Mouse (Mus musculus) liver, embryonic 14.5 days (tissue): ENCODE measurements around the gene Hnrnpf. TPM values are rescaled to one million over a fixed set of nuclear protein-coding genes. Genes with fewer than 3 reads are reported as not detected.

ENCODE experiments used
- ATAC-seq: fragments of 200-750 bp; cut with Nextera tagmentation; 2 replicates; pipeline ENCODE4 v1.8.0; 2017; ENCODE audit warnings: moderate number of reproducible peaks, mild to moderate bottlenecking, moderate library complexity; ENCODE audit not compliant: insufficient read depth
- DNase-seq, 3 experiments: peaks; one replicate each; pipeline ENCODE4 v3.0.0-alpha.2; 2012 to 2013; ENCODE audit warnings: low read depth in 3 of 3, low spot score in 3 of 3
- H3K27ac ChIP-seq: fragments of 300-500 bp; sonication (generic); 2 replicates; pipeline ENCODE4 v1.5.1; 2014; ENCODE audit warnings: moderate library complexity, mild to moderate bottlenecking, control low read depth, inconsistent platforms
- H3K27me3 ChIP-seq: fragments of 300-500 bp; sonication (generic); 2 replicates; pipeline ENCODE4 v1.6.1; 2014; ENCODE audit warnings: mild to moderate bottlenecking, low read length, moderate library complexity; ENCODE audit not compliant: control insufficient read depth, insufficient read depth
- H3K36me3 ChIP-seq: fragments of 300-500 bp; sonication (generic); replicated peaks from 2 replicates; pipeline ENCODE4 v1.6.1; 2014; ENCODE audit warnings: low read depth; ENCODE audit not compliant: control insufficient read depth, insufficient read depth
- H3K4me1 ChIP-seq, 2 experiments: fragments of 200-500 bp in 1 of 2; fragments of 300-500 bp in 1 of 2; sonication (generic) in 1 of 2; replicated peaks; 2 replicates each; pipeline ENCODE4 v1.6.1; 2012 to 2014; ENCODE audit warnings: antibody characterized with exemption in 1 of 2, inconsistent platforms in 1 of 2, low read length in 1 of 2; ENCODE audit not compliant: control insufficient read depth in 2 of 2, insufficient read depth in 2 of 2
- H3K4me2 ChIP-seq: fragments of 300-500 bp; sonication (generic); 2 replicates; pipeline ENCODE4 v1.6.1; 2014; ENCODE audit warnings: low read depth, mild to moderate bottlenecking, control low read depth, moderate library complexity
- H3K4me3 ChIP-seq, 2 experiments: fragments of 200-500 bp in 1 of 2; fragments of 300-500 bp in 1 of 2; sonication (generic) in 1 of 2; 2 replicates each; pipeline ENCODE4 v1.5.1; 2012 to 2014; ENCODE audit warnings: low read depth in 2 of 2, low read length in 2 of 2, mild to moderate bottlenecking in 2 of 2, control low read depth in 1 of 2, inconsistent platforms in 1 of 2, moderate library complexity in 1 of 2; ENCODE audit not compliant: insufficient read depth in 1 of 2
- H3K9ac ChIP-seq: fragments of 300-500 bp; sonication (generic); replicated peaks from 2 replicates; pipeline ENCODE4 v1.6.1; 2014; ENCODE audit warnings: mild to moderate bottlenecking, control low read depth, moderate library complexity
- H3K9me3 ChIP-seq: fragments of 300-500 bp; sonication (generic); 2 replicates; pipeline ENCODE4 v1.6.1; 2016; ENCODE audit warnings: low read length, mixed read lengths; ENCODE audit not compliant: control insufficient read depth
- CTCF ChIP-seq: IDR thresholded peaks from 2 replicates; pipeline ENCODE4 v1.5.1; 2016; ENCODE audit warnings: antibody characterized with exemption, low read depth, control low read depth
- EP300 ChIP-seq: IDR thresholded peaks from 2 replicates; pipeline ENCODE4 v1.6.1; 2016; ENCODE audit warnings: antibody characterized with exemption, low read depth
- WGBS: fragments of 180-500 bp; shearing (Covaris S2); extraction: QIAGEN DNeasy Blood & Tissue Kit; methylation state at CpG from one replicate; pipeline ENCODE4 v1.1.7; 2014; ENCODE audit not compliant: insufficient replicate concordance; 5-methylcytosine and 5-hydroxymethylcytosine counted together
- polyA plus RNA-seq, 2 experiments: library from polyadenylated mRNA; depleted of rRNA in 1 of 2; stranded (reverse) in 1 of 2; unstranded in 1 of 2; fragments of >200 nt; fragmentation: Nextera tagmentation in 1 of 2; extraction: Ambion mirVana in 1 of 2; gene quantifications; 2 replicates each; pipeline versions ENCODE4 v1.2.1 to v1.2.3; 2012 to 2014

The Hnrnpf gene
- polyA plus RNA-seq, 2 experiments = 368 to 457 TPM

GRCm38 (mm10) chr6:117906015-117906531, 5.9 kb downstream of the Hnrnpf start:
- ATAC-seq (peak; percentile 18), DNase-seq (no peak)
- under 1% methylated on average over 25 of the region's 25 CpGs for WGBS
- Histone ChIP-seq H3K36me3 (no peaks in the 10 kb centered on the region), H3K9ac (peak overlapping the region; percentile 79), H3K4me2 (peak overlapping the region; percentile 87), H3K9me3 (no peaks in the 10 kb centered on the region), H3K4me1 (peaks cover 34 to 35% of the 10 kb centered on the region in 2 experiments), H3K4me3 (peak overlapping the region; percentile 73 to 95), H3K27me3 (no peaks in the 10 kb centered on the region), H3K27ac (peak overlapping the region; percentile 84)
- no peak for TF ChIP-seq EP300
- no peak for TF ChIP-seq CTCF

DNA sequence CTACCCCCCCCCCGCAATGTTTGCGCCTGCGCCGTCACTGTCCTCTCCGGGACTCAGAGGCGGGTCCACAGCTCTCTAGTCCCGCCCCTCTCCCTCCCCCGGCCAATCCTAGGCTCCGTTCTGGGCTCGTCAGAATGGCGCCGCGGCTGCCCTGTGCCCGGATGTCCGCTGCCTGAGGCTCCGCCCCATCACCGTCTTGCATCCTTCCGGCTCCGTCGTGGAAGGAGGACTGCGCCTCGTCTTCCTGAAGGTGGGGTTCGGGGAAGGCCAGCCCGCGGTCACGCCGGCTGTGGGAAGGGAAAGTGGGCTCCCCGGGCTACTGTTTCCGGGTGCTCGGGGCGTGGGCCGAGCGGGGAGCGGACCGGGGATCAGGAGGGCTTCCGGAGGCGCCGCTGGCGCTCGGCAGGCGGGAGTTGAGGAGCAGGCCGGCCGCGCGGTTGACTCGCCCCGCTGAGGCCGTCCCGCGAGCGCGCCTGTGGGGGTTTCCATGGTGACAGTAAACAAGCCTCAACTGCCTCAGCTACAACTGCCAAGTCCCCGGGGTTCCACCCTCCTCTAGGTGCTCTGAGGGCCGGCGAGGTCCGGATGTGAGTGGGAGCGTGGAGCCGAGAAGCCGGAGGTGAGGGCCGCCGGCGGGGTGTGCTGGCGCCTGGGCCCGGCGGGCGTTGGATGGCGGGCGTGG, 6.6 kb downstream of the Hnrnpf start:
- WGBS = under 1% methylated on average over 67 of the region's 68 CpGs
- Histone ChIP-seq H3K9me3 (no peaks in the 10 kb centered on the region), H3K4me1 (peaks cover 32% of the 10 kb centered on the region in 2 experiments), H3K27me3 (no peaks in the 10 kb centered on the region), H3K27ac (peak overlapping the region; percentile 91), H3K4me2 (peak overlapping the region; percentile 88), H3K4me3 (peak overlapping the region; percentile 73 to 95), H3K9ac (peak overlapping the region; percentile 98), H3K36me3 (no peaks in the 10 kb centered on the region)
- DNase-seq (peak; percentile 95 to 96 (median 95)), ATAC-seq (peak; percentile 89)
- TF ChIP-seq EP300 (no peak), CTCF (peak; percentile 10; the same call in 1 of the 2 replicates)

- Histone ChIP-seq H3K27ac (peak overlapping the region; percentile 91), H3K4me2 (peak overlapping the region; percentile 88), H3K36me3 (no peaks in the 10 kb centered on the region), H3K4me3 (peak overlapping the region; percentile 73 to 94), H3K4me1 (peaks cover 31 to 32% of the 10 kb centered on the region in 2 experiments), H3K9me3 (no peaks in the 10 kb centered on the region), H3K27me3 (no peaks in the 10 kb centered on the region), H3K9ac (peak overlapping the region; percentile 98)
- WGBS = under 1% methylated on average over 61 of the region's 77 CpGs
- TF ChIP-seq EP300 = no peak; the same call in 1 of the 2 replicates
- TF ChIP-seq CTCF = peak; percentile 1; the same call in 1 of the 2 replicates
- DNase-seq (peak; percentile 78 to 86 (median 78)), ATAC-seq (peak; percentile 64)
Observed at GRCm38 (mm10) chr6:117907301-117907978, 7.3 kb downstream of the Hnrnpf start.

DNA sequence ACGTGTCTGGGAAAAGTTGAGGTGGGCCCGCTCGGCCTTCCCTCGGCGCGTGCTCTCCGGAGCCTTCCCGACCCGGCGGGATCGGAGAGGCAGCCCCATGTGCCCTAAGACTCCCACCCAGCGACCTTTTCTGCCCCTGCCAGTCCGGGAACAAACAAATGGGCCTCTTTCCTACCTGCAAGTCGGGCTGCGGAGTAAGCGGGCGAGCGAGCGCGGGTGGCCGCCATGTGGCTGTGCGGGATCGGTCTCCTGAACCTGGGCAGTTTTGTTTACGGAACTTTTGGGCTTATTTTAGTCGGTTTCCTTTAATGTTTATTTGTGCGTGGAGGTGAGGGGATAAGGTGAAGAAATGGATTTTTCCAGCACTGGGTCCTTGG, 7.8 kb downstream of the Hnrnpf start:
- Histone ChIP-seq H3K9ac (peak overlapping the region; percentile 98), H3K27me3 (no peaks in the 10 kb centered on the region), H3K4me1 (peaks cover 26% of the 10 kb centered on the region in 2 experiments), H3K4me3 (peak overlapping the region; percentile 73 to 94), H3K27ac (peak overlapping the region; percentile 91), H3K9me3 (no peaks in the 10 kb centered on the region), H3K4me2 (peak overlapping the region; percentile 88), H3K36me3 (no peaks in the 10 kb centered on the region)
- under 1% methylated on average over 26 of the region's 26 CpGs for WGBS
- peak; percentile 0; the same call in 1 of the 2 replicates for ATAC-seq
- DNase-seq = no peak
- TF ChIP-seq EP300 = no peak

- Histone ChIP-seq H3K4me3 (peak overlapping the region; percentile 73 to 94), H3K4me1 (peaks cover 29 to 31% of the 10 kb centered on the region in 2 experiments), H3K9ac (peak overlapping the region; percentile 98), H3K27me3 (no peaks in the 10 kb centered on the region), H3K27ac (peak overlapping the region; percentile 91), H3K36me3 (no peaks in the 10 kb centered on the region; the same call in 1 of the 2 replicates), H3K4me2 (peak overlapping the region; percentile 88), H3K9me3 (no peaks in the 10 kb centered on the region)
- WGBS = under 1% methylated on average over 14 of the region's 14 CpGs
- TF ChIP-seq EP300 (no peak), CTCF (no peak)
- no peak for ATAC-seq
- DNase-seq = no peak
Observed at GRCm38 (mm10) chr6:117908424-117908900, 8.3 kb downstream of the Hnrnpf start.
